Mouse (Mus musculus): ENCODE measurements around the gene Atp7b. TPM values are rescaled to one million over a fixed set of nuclear protein-coding genes. Genes with fewer than 3 reads are reported as not detected.

Gene Atp7b
- polyA plus RNA-seq, 1 experiment = 4.3 TPM

DNA sequence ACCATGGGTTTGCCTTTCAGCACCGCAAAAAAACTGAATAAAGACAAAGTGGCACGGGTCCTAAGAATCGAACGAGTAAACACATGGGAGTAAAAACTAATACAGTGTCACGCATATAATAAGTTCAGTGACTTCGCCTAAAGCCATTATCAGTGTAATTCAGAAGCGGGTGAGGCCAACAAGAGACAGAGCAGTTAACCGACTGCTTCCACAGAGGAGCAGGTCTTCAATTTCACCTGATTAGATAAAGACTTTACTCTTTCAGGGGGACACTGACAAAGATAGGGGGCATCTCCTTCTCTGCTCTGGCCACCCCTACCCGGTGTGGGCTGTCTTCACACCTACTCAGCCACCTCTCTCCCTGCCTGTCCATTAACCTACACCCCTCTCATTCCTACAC, 1.7 kb downstream of the Atp7b start:
- TF ChIP-seq POLR2A (IDR thresholded peaks at IDR 0.05; ENCODE audit: borderline replicate concordance, control insufficient read depth, low read depth, low read length) = no peak
- no peak for TF ChIP-seq CTCF (IDR thresholded peaks at IDR 0.05; ENCODE audit: control insufficient read depth, insufficient read depth, low read length)
- WGBS = 53% methylated on average over 9 of the region's 9 CpGs
- Histone ChIP-seq H3K4me3 (replicated peaks; ENCODE audit: control insufficient read depth, low read depth, low read length) (no peak overlapping the region), H3K4me1 (ENCODE audit: control insufficient read depth, insufficient read depth, low read length) (peaks cover 1% of the 10 kb centered on the region; the same call in 1 of the 2 replicates), H3K27ac (ENCODE audit: control insufficient read depth, insufficient read depth, low read depth, low read length, poor library complexity) (peak overlapping the region; percentile 61)

DNA sequence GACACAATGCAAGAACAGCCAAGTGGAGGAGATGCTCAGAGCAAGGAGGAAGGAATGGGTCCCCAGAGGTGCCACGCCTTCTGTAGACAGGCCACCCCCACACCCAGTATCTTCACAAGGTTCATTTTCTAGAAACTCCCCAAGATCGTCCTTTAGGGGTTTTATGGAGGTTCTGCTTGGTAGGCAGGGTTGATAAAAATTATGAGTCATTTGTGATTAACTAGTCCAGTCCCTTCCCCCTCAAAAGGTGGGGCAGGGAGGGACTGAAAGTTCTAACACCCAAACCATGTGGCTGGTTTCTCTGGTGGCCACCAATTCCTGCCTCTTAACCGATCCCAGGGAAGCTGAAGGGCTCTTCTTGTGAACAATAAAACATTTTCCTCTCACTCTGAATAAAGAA, 3.3 kb downstream of the Atp7b start:
- TF ChIP-seq CTCF (IDR thresholded peaks at IDR 0.05; ENCODE audit: control insufficient read depth, insufficient read depth, low read length) (no peak), POLR2A (IDR thresholded peaks at IDR 0.05; ENCODE audit: borderline replicate concordance, control insufficient read depth, low read depth, low read length) (no peak)
- Histone ChIP-seq H3K4me3 (replicated peaks; ENCODE audit: control insufficient read depth, low read depth, low read length) (no peak overlapping the region), H3K27ac (ENCODE audit: control insufficient read depth, insufficient read depth, low read depth, low read length, poor library complexity) (no peak overlapping the region), H3K4me1 (ENCODE audit: control insufficient read depth, insufficient read depth, low read length) (peaks cover 1% of the 10 kb centered on the region; the same call in 1 of the 2 replicates)
- WGBS = 49% methylated on average over 3 of the region's 3 CpGs

- peaks cover 1% of the 10 kb centered on the region; the same call in 1 of the 2 replicates for H3K4me1 ChIP-seq (ENCODE audit: control insufficient read depth, insufficient read depth, low read length)
- WGBS = 82% methylated on average over 2 of the region's 2 CpGs
- no peak overlapping the region for H3K27ac ChIP-seq (ENCODE audit: control insufficient read depth, insufficient read depth, low read depth, low read length, poor library complexity)
- H3K4me3 ChIP-seq (replicated peaks; ENCODE audit: control insufficient read depth, low read depth, low read length) = no peak overlapping the region
- no peak for TF ChIP-seq POLR2A (IDR thresholded peaks at IDR 0.05; ENCODE audit: borderline replicate concordance, control insufficient read depth, low read depth, low read length)
- no peak for TF ChIP-seq CTCF (IDR thresholded peaks at IDR 0.05; ENCODE audit: control insufficient read depth, insufficient read depth, low read length)
These were observed 4.6 kb downstream of the Atp7b start for GRCm38 (mm10) chr8:22055492-22055877.

DNA sequence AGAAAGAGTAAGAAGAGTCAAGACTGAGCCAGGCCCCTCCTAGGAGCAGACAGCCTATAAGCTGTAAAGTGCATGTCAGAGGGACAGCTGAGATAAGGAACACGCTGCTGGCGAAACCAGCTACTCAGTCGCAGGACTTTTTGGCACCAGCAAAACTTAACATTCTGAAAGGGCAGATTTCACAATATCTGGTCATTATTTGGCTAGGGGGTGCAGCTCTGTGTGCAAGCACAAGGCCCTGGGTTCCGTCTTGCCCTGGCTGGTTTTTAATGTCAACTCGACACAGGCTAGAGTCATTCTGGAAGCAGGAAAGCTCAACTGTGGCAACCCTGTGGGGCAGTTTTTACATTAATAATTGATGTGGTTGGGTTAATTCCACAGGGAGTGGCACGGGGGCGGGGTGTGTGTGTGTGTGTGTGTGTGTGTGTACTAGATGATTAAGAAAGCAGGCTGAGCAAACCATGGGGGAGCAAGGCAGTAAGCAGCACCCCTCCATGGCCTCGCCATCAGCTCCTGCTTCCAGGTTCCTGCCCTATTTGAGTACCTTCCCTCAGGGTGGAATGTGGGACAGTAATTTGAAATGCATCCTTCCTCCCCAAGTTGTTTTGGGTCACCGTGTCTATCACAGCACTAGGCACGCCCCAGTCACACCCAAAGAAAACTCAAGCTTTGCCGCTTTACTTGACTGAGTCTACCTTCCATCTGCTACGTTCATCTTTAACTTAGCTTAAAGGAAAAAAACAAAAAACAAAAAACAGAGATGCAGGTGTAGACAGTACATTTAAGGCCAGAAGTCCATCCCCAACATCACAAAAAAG, 5.2 kb downstream of the Atp7b start:
- peak overlapping the region; percentile 73 for H3K27ac ChIP-seq (ENCODE audit: control insufficient read depth, insufficient read depth, low read depth, low read length, poor library complexity)

GRCm38 (mm10) chr8:22047699-22048464, 12.2 kb downstream of the Atp7b start:
- Histone ChIP-seq H3K4me1 (ENCODE audit: control insufficient read depth, insufficient read depth, low read length) (no peaks in the 10 kb centered on the region), H3K4me3 (replicated peaks; ENCODE audit: control insufficient read depth, low read depth, low read length) (no peak overlapping the region), H3K27ac (ENCODE audit: control insufficient read depth, insufficient read depth, low read depth, low read length, poor library complexity) (no peak overlapping the region)
- 78% methylated on average over 2 of the region's 2 CpGs for WGBS
- peak; percentile 62 for TF ChIP-seq CTCF (IDR thresholded peaks at IDR 0.05; ENCODE audit: control insufficient read depth, insufficient read depth, low read length)
- no peak for TF ChIP-seq POLR2A (IDR thresholded peaks at IDR 0.05; ENCODE audit: borderline replicate concordance, control insufficient read depth, low read depth, low read length)

More for the DNA sequence above, 5.2 kb downstream of the Atp7b start:
- no peak for TF ChIP-seq POLR2A (IDR thresholded peaks at IDR 0.05; ENCODE audit: borderline replicate concordance, control insufficient read depth, low read depth, low read length)
- TF ChIP-seq CTCF (IDR thresholded peaks at IDR 0.05; ENCODE audit: control insufficient read depth, insufficient read depth, low read length) = no peak
- peaks cover 1% of the 10 kb centered on the region; the same call in 1 of the 2 replicates for H3K4me1 ChIP-seq (ENCODE audit: control insufficient read depth, insufficient read depth, low read length)
- no peak overlapping the region for H3K4me3 ChIP-seq (replicated peaks; ENCODE audit: control insufficient read depth, low read depth, low read length)
- 59% methylated on average over 12 of the region's 12 CpGs for WGBS

- WGBS = 78% methylated on average over 12 of the region's 12 CpGs
- no peak for TF ChIP-seq POLR2A (IDR thresholded peaks at IDR 0.05; ENCODE audit: borderline replicate concordance, control insufficient read depth, low read depth, low read length)
- TF ChIP-seq CTCF (IDR thresholded peaks at IDR 0.05; ENCODE audit: control insufficient read depth, insufficient read depth, low read length) = no peak
- H3K4me3 ChIP-seq (replicated peaks; ENCODE audit: control insufficient read depth, low read depth, low read length) = no peak overlapping the region
- no peaks in the 10 kb centered on the region for H3K4me1 ChIP-seq (ENCODE audit: control insufficient read depth, insufficient read depth, low read length)
- H3K27ac ChIP-seq (ENCODE audit: control insufficient read depth, insufficient read depth, low read depth, low read length, poor library complexity) = no peak overlapping the region
These were observed 16.4 kb downstream of the Atp7b start for GRCm38 (mm10) chr8:22043706-22044105.

DNA sequence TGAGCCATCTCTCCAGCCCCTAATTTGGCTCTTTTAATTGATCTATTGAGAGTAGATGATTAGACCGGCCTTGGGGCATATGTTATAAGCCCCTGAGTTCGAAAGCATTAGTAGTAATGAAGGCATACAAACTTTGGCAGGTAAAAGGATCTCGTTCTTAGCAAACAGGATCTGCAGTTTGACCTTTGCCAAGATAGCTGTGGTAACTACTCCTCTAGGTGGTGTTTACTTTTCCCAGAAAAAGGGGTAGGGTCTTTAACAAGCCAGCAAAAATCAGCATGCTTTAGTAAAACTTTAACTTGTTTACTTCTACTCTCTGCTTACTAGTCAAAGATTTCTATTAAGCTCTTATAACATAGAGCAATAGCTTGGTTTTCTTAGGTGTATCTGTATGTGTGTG, 17.6 kb downstream of the Atp7b start:
- WGBS = 84% methylated on average over 3 of the region's 3 CpGs
- Histone ChIP-seq H3K4me1 (ENCODE audit: control insufficient read depth, insufficient read depth, low read length) (no peaks in the 10 kb centered on the region), H3K27ac (ENCODE audit: control insufficient read depth, insufficient read depth, low read depth, low read length, poor library complexity) (no peak overlapping the region), H3K4me3 (replicated peaks; ENCODE audit: control insufficient read depth, low read depth, low read length) (no peak overlapping the region)
- TF ChIP-seq POLR2A (IDR thresholded peaks at IDR 0.05; ENCODE audit: borderline replicate concordance, control insufficient read depth, low read depth, low read length) (no peak), CTCF (IDR thresholded peaks at IDR 0.05; ENCODE audit: control insufficient read depth, insufficient read depth, low read length) (no peak)

- H3K27ac ChIP-seq (ENCODE audit: control insufficient read depth, insufficient read depth, low read depth, low read length, poor library complexity) = no peak overlapping the region
- WGBS = 56% methylated on average over 6 of the region's 6 CpGs
These were observed 20.0 kb downstream of the Atp7b start for GRCm38 (mm10) chr8:22040153-22040509.

More at GRCm38 (mm10) chr8:22040153-22040509, 20.0 kb downstream of the Atp7b start:
- TF ChIP-seq CTCF (IDR thresholded peaks at IDR 0.05; ENCODE audit: control insufficient read depth, insufficient read depth, low read length) (no peak), POLR2A (IDR thresholded peaks at IDR 0.05; ENCODE audit: borderline replicate concordance, control insufficient read depth, low read depth, low read length) (no peak)
- no peaks in the 10 kb centered on the region for H3K4me1 ChIP-seq (ENCODE audit: control insufficient read depth, insufficient read depth, low read length)
- H3K4me3 ChIP-seq (replicated peaks; ENCODE audit: control insufficient read depth, low read depth, low read length) = no peak overlapping the region

Data from bone marrow, adult 2 months (tissue).